Mouse (Mus musculus) natural killer cell, adult 2 months (primary cell): ENCODE results near the gene R3hdm1.
"Not testable (repeated sequence)": the region's sequence is repeated elsewhere in the genome, so short reads cannot be mapped to it uniquely, and the experiment has no call there.

Source experiments
- DNase-seq, 2 experiments: peaks; one replicate each; pipeline ENCODE4 v3.0.0; 2022; ENCODE audit warnings: low spot score in 2 of 2

Gene R3hdm1

DNA sequence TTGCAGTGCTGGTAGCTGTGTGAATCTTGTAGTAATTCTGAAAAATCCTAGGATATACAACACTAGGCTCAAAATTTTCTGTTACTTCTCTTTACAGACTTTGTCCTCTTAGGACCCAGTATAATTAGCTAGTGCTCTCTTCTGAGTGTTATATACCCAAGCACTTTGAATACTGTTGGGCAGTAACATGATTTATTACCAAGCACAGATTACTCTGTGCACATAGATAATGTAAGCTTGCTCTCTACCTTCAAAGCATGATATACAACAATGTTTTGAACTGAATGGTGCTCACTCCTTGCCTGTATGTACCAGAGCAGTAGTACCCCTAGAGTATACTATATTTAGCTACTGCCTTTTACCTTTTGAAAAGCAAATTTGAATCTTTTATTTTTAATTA lies 33.1 kb downstream of the R3hdm1 start:
- not testable (repeated sequence) for DNase-seq

DNA sequence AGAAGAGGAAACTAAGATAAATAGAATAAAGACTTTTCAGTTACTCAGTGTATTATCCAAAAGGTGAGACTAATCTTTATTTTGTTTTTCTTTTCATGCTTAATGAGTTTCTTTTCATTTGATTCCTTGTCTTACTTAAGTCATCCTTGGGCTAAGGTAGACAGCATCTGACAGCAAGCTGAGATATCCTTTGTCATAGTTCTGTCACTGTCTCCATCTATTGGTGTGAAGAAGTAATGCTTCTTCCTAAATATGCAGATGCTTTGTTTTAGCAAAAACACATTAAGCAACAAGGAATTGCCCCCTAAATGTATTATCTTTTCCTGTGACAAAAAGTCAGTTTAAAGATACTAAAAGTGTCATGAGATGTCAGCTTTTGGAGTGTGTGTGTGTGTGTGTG lies 37.9 kb downstream of the R3hdm1 start:
- no peak for DNase-seq

DNA sequence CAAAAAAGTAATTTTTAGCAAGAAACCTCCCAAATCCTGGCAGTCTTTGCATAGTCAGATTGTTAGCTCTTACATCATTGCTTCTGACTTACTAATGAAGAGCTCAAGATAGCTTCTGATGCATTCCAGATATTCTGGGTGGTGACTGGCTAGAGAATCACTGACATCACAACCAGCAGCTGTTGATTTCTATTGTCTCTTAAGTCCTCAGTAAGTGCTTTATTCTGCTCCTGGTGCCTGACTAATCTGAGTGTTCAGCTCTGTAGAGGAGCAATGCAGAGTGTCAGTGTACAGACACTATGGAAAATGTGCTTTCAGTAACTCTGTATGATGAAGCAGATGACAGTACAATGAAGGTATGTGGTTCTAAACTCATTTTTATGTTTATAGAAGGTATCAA lies 38.6 kb downstream of the R3hdm1 start:
- DNase-seq = no peak

DNA sequence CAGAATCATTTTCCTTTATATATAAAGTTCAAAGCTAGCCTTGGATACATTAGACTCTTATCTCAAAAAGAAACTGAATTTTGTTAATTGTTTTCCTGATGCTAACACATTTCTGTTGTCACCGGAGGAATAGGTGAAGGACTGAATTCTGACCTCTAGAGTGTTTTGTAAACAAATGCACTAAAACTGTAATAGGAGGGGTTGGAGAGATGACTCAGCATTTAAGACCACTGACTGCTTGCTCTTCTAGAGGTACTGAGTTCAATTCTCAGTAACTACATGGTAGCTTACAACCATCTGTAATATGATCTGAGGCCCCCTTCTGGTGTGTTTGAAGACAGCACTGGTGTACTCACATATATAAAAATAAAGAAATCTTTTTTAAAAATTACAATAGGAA lies 63.9 kb downstream of the R3hdm1 start:
- no peak for DNase-seq

DNA sequence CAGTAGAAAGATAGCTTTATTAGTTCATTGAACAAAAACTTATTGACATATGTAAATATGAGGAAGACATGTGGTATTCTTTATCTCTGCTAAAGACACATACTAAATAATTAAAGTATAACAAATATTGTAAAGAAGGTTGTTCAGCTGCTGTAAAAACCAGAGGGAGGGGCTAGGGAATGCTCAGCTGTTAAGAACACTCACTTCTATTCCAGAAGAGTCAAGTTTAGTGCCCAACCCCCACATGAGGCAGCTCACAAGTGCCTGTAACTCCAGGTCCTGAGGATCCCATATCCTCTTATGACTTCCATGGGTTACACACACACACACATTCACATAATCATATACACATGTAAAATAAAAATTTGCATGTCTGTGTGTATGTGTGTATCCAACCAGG lies 67.0 kb downstream of the R3hdm1 start:
- no peak for DNase-seq

DNA sequence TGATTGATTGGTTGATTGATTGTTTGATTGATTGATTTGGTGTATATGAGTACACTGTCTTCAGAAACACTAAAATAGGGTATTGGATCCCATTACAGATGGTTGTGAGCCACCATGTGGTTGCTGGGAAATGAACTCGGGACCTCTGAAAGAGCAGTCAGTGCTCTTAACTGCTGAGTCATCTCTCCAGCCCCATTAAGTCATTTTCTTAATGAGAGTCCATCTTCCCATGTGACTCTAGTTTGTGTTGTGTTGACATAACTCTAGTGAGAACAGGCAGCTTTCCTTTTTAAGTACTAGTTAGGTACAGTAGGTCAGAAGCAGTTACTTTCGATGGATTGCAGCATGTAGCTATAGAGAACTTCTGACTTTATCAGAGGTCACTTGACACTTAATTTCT lies 88.3 kb downstream of the R3hdm1 start:
- DNase-seq = no peak

DNA sequence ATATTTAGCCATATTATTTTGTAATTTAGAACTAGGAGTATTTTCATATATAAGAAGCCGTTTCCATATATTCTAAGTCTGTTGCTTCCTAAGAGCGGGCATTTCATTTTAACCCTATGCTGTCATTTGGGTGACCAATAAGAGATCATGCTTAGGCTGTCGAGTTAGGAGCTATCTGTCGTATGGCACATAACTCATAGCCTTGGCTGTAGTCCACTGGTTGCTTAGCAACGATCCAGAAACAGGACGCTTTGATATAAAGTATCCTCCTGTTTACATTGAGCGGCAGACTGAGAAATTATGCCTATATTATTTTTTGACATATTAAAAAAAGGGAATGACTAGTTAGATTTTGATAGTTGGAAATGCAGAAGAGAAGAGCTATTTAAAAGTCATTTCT lies 89.3 kb downstream of the R3hdm1 start:
- DNase-seq = no peak

DNA sequence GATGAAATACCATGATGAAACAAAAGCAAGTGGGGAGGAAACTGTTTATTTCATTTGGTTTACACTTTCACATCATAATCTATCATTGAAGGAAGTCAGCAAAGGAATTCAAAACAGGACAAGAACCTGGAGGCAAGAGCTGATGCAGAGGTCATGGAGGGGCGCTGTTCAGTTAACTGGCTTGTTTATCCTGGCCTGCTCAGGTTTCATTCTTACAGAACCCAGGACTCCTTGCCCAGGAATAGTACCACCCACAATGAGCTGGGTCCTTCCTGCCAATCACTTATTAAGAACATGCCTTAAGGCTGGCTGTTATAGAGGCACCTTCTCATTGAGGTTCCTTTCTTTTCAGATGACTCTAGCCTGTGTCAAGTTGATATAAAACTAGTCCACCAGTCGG lies 90.9 kb downstream of the R3hdm1 start:
- DNase-seq = no peak

DNA sequence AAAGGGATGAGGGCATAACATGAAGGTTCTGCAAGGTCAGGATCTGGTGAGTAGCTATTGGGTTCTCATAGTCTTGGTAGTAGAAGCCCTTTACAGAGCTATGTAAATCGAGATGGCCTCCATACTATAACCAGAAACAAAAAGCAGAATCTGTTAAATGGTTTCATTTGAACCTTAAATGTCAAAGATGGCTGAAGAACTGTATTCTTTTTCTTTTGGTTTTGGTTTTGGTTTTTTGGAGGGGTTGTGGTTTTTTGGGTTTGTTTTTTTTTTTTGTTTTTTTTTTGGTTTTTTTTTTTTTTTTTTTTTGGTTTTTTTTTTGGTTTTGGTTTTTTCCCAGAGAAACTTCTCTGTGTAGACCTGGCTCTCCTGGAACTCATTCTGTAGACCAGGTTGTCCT lies 94.3 kb downstream of the R3hdm1 start:
- no peak for DNase-seq

DNA sequence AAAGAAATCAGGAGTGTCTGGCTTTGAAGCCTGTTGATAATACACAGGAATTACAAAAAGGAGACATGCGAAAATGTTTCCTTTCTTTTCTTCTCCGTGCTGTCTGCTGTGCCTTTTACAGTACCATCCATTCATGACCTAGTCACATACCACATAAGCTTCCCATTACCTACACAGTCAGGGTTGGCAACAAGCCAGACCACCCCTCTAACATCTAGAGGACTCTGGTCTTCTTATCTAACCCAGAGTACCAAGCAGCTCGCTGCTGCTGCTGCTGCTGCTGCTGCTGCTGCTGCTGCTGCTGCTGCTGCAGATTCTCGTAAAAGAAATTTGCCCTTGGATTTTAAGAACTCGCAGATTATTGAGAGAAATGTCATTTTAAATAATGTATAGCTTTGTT lies 110.2 kb downstream of the R3hdm1 start:
- DNase-seq = no peak

DNA sequence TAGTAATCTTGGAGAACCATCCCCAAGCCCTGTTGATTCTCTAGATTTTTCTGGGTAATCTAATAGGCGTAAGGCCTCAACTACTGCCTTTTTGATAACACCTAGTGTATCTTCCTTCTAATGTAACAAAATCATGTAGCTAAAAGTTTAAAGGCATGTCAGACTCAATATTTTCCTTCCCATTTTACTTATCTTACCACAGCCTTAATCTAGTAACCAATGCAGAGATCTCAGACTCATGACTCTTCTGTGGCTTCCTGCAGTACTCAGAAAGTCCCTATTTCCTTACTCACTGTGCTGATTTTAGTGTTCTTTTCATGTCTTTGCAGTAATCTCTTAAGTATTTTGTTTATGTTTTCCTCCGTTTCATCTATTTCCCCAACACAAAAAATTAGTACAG lies 118.8 kb downstream of the R3hdm1 start:
- no peak for DNase-seq

DNA sequence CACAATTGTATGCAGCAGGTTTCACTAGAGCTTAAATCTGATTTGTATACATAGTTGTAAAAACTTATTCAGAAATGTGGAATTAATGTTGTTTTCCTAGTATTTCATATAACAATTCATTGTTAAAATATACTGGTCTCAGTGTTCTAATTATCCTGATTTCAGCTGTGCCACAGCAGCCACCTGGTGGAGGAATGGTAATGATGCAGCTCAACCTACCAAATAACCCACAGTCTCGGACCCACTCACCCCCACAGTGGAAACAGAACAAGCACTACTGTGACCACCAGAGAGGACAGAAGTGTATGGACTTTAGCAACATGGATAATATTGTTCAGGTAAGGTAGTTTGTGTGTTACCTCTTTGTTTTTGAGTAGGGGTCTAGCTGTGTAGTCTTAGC lies 120.2 kb downstream of the R3hdm1 start:
- DNase-seq = no peak

DNA sequence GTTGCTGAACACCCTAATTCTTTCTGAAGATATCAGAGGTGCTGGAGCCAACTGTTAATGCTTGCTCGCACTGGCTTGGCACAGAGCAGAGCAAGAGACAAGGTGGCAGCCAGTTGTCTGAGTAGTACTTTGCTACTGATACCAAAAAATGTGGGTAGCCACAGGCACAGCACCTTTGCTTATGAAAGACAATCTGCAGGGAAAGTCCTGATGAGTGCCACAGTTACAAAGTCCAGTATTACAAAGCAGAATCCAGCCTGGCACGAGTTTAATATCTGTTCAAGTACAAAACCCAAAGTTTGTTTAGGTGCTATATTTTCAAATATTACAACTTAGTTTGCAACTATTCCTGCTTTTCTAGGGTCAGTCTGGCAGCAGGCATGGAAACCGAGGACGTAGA lies 132.1 kb downstream of the R3hdm1 start:
- DNase-seq = no peak

DNA sequence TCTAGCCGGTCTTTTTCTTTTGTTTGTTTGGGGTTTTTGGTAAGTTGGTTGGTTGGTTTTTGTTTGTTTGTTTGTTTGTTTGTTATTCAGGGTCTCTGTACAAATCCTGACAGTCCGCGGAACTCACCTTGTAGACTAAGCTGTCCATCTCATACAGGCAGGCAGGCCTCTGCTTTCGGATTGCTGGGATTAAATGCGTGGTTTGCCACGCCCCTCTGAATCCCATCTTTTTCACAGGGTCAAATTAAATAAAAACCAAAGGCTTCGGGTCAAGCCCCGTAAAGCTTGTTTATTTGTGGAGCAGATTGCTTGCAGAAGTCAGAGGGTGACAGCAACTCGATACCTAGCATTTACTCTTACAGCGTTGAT lies 140.5 kb downstream of the R3hdm1 start, which contains the start of gene Ubxn4:
TSS of gene Ubxn4 (plus strand) at position 338 of the 369 bp plus-strand sequence.
- DNase-seq = no peak

DNA sequence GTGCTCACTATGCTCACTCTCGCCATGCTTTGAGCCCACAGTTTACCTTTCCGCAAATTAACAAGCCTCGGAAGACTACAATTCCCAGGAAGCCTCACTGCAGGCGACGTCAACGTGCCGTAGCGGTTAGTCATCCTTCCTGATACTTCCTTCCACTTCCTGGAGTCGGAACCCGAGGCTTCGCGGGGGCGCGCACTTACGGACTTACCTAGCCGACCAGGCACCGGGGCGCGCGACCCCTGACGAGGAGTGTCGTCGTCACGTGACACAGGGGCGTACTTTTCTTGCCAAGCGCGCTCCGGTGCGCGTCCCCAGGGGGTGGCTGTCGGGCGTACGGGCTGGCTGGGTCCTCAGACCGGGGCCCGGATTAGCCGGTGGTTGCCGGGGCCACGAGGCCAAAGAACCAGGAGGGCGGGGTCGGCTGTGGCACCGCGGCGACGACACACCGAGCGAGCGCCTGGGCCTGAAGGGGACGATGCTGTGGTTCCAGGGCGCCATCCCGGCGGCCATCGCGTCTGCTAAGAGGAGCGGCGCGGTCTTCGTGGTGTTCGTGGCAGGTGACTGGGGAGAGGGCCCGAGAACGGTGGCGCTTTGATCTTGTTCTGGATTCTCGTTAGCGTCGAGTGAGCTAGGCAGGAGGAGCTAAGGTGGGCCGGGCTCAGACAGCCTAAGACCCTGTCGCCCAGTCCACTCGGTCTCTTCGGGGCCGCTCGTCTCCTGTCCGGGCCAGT lies 141.1 kb downstream of the R3hdm1 start:
- peak; percentile 94 to 97 for DNase-seq

DNA sequence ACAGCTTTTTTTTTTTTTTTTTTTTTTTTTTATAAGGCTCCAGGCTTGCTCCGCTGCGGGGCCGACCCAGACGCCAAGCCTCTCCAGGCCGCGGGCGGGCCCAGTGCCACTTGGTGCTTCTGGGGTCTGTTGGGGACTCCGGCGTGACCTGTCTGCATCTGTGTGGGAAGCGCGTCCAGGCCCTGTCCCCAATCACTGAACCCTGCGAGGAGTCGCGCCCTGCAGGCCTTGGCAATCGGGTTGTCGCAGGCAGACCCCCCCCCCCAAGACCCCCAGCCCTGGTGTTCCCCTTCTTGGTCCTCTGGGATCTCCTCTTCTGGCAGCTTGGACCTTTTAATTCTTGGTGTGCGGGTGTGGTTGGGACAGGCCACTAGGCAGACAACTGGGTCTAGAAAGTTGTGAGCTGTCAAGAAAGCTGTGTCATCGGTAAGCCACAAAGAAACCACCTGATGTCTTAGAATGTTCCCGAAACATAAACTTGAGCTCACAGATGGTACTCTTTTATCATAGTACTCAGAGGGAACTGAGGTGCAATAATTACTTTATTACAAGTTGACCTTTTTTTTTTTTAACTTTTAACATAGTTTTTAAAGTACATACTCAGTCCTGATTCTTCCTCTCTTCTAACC lies 141.7 kb downstream of the R3hdm1 start:
- peak; percentile 37 to 49 for DNase-seq

DNA sequence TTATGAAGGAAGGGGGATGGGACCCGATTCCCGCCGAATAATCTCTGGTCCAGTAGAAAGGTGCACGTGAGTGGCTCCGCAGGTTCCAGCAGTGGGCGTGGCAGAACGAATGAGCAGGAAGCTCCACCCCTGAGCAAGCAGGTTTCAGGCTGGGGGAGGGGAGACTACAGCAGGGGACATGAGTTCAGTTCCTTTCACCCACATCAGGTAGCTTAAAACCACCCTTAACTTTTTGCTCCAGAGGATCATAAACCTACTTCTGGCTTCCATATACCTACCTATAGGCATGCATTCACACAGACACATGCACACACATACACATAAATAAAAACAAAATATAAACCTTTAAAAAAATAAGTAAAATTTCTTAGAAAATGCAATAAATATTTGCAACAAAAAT lies 164.0 kb downstream of the R3hdm1 start:
- DNase-seq = not testable (repeated sequence)

DNA sequence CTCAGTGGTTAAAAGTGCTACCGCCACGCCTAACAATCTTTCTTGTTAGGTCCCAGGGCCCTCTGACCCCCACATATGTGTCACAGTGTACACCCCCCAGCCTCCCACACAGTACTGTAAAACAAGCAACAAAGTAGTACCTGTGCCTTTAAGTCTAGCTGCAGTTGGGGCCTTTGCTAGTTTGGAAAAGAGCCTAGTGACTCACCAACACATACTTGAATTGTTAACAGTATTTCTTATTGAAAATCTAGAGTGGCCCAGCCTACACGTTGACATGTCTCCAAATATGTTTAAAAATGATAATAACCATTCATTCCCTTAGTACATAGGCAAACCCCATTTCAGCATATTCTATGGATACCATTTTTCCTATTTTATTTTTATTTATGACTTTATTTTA lies 167.6 kb downstream of the R3hdm1 start:
- no peak for DNase-seq

DNA sequence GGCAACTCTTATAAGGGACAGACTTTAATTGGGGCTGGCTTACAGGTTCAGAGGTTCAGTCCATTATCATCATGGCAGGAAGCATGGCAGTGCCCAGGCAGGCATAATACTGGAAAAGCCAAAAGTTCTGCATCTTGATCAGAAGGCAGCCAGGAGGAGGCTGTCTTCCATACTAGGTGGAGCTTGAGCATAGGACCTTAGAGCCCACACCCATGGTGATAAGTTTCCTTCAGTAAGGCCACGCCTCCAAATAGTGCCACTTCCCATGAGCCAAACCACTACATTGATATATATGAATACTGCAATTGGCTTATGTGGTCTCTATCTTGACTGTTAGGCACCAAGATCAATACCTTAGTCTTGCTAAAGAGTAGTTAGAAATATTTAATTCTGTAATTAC lies 172.8 kb downstream of the R3hdm1 start:
- no peak for DNase-seq

DNA sequence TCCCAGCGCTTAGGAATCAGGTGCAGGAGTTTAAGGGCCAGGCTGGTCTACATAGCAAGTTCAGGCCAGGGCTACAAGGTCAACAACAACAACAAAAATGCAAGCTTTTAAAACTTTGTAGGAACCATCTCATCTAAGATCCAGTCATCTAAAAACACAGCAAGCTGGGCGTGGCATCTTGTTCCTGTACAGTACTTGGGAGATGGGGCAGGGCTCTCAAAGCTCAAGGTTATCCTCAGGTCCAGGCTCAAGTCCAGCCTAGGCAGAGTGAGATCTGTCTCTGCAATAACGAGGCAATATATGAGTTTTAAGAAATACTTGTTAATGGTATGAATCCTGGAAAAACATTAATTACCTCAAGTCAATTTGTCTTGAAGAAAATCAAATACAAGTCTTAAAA lies 175.5 kb downstream of the R3hdm1 start:
- DNase-seq = no peak

DNA sequence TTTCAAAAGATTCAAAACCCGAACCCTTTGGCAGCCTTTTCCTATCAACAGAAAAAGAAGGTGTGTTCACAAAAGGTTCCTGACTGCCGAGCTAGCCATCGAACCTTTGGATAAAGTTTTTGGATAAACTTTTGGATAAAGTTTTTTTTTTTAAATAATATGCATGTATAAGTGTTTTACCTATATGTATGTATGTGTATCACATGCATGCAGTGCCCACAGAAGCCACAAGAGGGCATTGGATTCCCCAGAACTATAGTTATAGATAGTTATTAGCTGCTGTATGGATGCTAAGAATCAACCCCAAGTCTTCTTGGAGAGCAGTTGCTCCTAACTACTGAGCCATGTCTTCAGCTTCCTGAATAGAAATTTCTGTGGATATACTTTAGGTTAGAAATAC lies 178.7 kb downstream of the R3hdm1 start:
- no peak for DNase-seq

DNA sequence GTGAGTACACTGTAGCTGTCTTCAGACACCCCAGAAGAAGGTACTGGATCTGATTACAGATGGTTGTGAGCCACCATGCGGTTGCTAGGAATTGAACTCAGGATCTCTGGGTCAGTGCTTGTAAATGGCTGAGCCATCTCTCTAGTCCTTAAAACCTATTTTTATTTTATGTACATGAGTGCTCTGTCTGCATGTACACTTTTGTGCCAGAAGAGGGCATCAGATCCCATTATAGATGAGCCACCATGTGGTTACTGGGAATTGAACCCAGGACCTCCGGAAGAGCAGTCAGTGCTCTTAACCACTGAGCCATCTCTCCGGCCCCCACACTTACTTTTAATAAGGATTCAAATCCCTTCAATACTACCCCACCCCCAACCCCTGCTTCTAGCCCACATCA lies 179.8 kb downstream of the R3hdm1 start:
- DNase-seq = no peak

DNA sequence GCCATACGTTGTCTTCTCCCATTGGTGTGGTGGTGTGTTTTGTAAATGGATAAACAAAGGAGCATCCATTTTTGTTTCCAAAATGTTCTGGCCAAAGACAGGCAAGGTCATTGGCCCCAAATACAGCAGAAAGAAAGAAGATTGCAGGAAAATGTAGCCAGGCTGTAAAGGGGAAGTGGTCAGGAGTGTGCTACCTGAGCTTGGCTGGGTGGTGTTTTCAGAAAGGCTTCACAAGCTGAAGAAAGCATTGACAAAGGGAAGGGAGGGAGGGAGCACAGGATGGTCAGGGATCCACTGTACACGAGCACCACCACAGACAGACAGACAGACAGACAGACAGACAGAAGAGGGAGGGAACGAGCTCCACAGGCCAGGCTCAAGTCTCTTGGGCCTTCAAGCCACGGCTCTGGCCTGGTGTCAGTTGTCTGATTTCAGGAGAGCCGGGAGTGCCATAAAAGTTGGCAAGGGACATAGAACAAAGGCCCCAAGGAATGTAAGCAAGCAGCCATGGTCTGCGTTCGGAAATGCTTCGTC lies 181.1 kb downstream of the R3hdm1 start:
- DNase-seq = no peak

DNA sequence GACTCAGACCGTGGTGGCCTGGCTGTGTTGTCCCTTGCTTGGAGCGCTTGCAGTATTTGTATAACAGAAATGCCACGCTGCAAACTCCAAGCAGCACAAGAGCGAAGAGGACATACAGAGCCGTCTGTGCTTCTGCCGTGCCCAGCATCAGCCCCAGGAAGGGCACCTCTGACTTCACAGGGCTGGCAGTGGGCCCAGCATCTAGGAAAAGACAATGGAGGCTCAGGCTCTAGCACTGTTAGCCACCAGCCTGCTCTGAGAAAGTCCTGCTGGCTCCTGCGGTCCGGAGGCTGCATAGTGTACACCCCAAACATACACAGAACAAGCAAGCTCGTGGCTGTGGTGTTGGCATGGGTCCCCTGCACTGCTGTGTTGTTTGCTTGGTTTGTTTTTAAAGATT lies 182.0 kb downstream of the R3hdm1 start:
- no peak for DNase-seq
